Mouse (Mus musculus): ENCODE measurements around the gene Snrpa1.

- TF ChIP-seq GATA1 (IDR thresholded peaks at IDR 0.05; ENCODE audit: borderline replicate concordance, low read length) (no peak), FLI1 (IDR thresholded peaks at IDR 0.05; ENCODE audit: low read length) (no peak)
Measured at GRCm38 (mm10) chr7:66120139-66120538, 61.3 kb downstream of the Snrpa1 start.
